Mouse (Mus musculus) stomach, postnatal 0 days (tissue): ENCODE measurements around the gene Pip4k2a.

ENCODE experiments used
- CTCF ChIP-seq: IDR thresholded peaks from 2 replicates; pipeline ENCODE4 v1.5.1; 2016; ENCODE audit warnings: antibody characterized with exemption, low read depth, mild to moderate bottlenecking, moderate library complexity
- EP300 ChIP-seq: optimal IDR thresholded peaks from 2 replicates; pipeline ENCODE3; 2016; ENCODE audit warnings: antibody characterized with exemption

DNA sequence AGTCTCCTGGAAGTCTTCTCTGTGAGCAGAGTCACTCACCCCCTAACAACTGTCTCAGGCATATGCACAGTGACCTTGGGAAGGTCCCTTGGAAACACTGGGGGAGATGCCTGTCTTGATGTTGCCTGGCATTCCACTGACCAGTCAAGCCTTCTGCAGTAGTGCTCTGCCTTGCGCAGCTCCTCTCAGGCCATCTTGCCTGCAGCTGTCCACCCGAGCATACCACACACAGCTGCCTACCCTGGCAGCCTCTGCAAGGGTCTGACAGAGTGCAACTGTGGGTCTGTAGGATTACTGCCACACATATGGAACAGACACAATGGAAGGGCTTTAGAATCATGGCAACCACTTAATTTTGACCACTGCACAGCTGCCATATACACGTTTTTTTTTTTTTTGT lies 32.8 kb downstream of the Pip4k2a start:
- TF ChIP-seq EP300 (no peak), CTCF (no peak)
